Mouse (Mus musculus) forebrain, embryonic 13.5 days (tissue): ENCODE measurements at regions not wholly inside any gene's neighbourhood (a gene's known extent, or its start where the extent isn't known, plus 50 kb on each side); places are given as distances from the start of the nearest gene placed in this dataset.

ENCODE experiments used
- ATAC-seq: fragments of 200-750 bp; cut with Nextera tagmentation; 2 replicates; pipeline ENCODE4 v1.8.0; 2017
- H3K27ac ChIP-seq: fragments of 300-500 bp; sonication (generic); 2 replicates; pipeline ENCODE4 v1.5.1; 2015; ENCODE audit warnings: inconsistent platforms, mild to moderate bottlenecking, moderate library complexity
- H3K27me3 ChIP-seq: fragments of 300-500 bp; sonication (generic); 2 replicates; pipeline ENCODE4 v1.6.1; 2015; ENCODE audit warnings: mild to moderate bottlenecking, inconsistent platforms
- H3K36me3 ChIP-seq: fragments of 300-500 bp; sonication (generic); 2 replicates; pipeline ENCODE4 v1.6.1; 2015; ENCODE audit warnings: mild to moderate bottlenecking, inconsistent platforms; ENCODE audit not compliant: poor library complexity, severe bottlenecking
- H3K4me1 ChIP-seq: fragments of 300-500 bp; sonication (generic); 2 replicates; pipeline ENCODE4 v1.6.1; 2015; ENCODE audit warnings: inconsistent platforms
- H3K4me2 ChIP-seq: fragments of 300-500 bp; sonication (generic); 2 replicates; pipeline ENCODE4 v1.6.1; 2015; ENCODE audit warnings: inconsistent platforms, mild to moderate bottlenecking, moderate library complexity
- H3K4me3 ChIP-seq: fragments of 300-500 bp; sonication (generic); 2 replicates; pipeline ENCODE4 v1.5.1; 2015; ENCODE audit warnings: mild to moderate bottlenecking, inconsistent platforms
- H3K9ac ChIP-seq: fragments of 300-500 bp; sonication (generic); 2 replicates; pipeline ENCODE4 v1.6.1; 2015; ENCODE audit warnings: mild to moderate bottlenecking, inconsistent platforms
- H3K9me3 ChIP-seq: fragments of 300-500 bp; sonication (generic); replicated peaks from 2 replicates; pipeline ENCODE4 v1.6.1; 2016; ENCODE audit warnings: inconsistent platforms
- WGBS: fragments of 180-500 bp; shearing (Covaris S2); methylation state at CpG from one replicate; pipeline ENCODE4 v1.1.7; 2015; 5-methylcytosine and 5-hydroxymethylcytosine counted together

DNA sequence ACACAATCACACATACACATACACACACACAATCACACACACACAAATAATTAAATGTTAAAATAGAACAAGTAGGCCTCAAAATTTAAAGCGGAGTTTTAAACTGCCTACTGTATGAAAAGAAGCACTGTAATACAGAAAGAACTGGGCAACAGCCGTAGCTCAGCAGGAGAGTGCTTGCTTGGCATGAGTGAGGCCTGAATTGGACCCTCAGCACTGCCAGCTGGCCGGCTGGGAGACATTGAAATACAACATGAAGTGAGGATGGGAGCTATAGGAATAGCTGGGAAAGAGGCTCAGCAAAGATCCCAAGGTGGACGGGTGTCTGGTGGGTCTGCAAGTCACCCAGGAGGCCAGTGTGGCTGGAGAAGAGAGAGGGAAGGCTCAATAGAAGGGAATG lies 136.8 kb downstream of the Zfp281 start:
- ATAC-seq, result no peak
- WGBS, result 79% methylated on average over 4 of the region's 4 CpGs
- no peak overlapping the region for H3K27ac ChIP-seq
- no peak overlapping the region for H3K9ac ChIP-seq
- H3K36me3 ChIP-seq, result no peaks in the 10 kb centered on the region
- H3K27me3 ChIP-seq, result no peaks in the 10 kb centered on the region
- H3K4me1 ChIP-seq, result no peaks in the 10 kb centered on the region
- no peak overlapping the region for H3K4me3 ChIP-seq
- H3K9me3 ChIP-seq, result no peaks in the 10 kb centered on the region
- no peak overlapping the region for H3K4me2 ChIP-seq

- Histone ChIP-seq H3K9ac (no peak overlapping the region; the same call in 1 of the 2 replicates), H3K27me3 (no peaks in the 10 kb centered on the region), H3K9me3 (no peaks in the 10 kb centered on the region), H3K4me1 (peaks cover 11% of the 10 kb centered on the region), H3K4me2 (peak overlapping the region; percentile 18; the same call in 1 of the 2 replicates), H3K27ac (peak overlapping the region; percentile 59), H3K36me3 (no peaks in the 10 kb centered on the region), H3K4me3 (0 out of 2 replicates have a peak overlapping the region, but pooled peaks have one; percentile 7)
- 5% methylated on average over 10 of the region's 10 CpGs for WGBS
- peak; percentile 89 for ATAC-seq
These were observed 144.3 kb downstream of the Zfp281 start for GRCm38 (mm10) chr1:136768969-136769401.

DNA sequence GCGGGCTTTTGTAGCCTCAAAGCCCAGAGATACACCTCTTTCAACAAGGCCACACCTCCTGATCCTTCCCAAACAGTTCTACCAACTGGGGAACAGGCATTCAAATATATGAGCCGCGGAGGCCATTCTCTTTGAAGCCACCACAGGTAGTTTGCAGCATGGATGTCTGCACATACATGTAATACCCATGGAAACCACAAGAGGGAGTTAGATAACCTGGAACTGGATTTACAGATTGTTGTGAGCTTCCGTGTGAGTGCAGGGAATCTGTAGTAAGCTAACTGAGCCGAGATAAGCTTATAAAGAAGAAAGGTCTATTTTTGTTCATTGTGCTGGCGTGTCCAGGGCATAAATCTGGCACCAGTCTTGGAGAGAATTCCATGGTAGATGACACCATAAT lies 149.0 kb downstream of the Zfp281 start:
- Histone ChIP-seq H3K4me3 (no peak overlapping the region), H3K9me3 (no peaks in the 10 kb centered on the region), H3K4me1 (peaks cover 20% of the 10 kb centered on the region), H3K9ac (no peak overlapping the region), H3K27me3 (no peaks in the 10 kb centered on the region), H3K36me3 (no peaks in the 10 kb centered on the region), H3K27ac (no peak overlapping the region), H3K4me2 (no peak overlapping the region)
- ATAC-seq, result no peak
- WGBS, result 92% methylated on average over 6 of the region's 6 CpGs

DNA sequence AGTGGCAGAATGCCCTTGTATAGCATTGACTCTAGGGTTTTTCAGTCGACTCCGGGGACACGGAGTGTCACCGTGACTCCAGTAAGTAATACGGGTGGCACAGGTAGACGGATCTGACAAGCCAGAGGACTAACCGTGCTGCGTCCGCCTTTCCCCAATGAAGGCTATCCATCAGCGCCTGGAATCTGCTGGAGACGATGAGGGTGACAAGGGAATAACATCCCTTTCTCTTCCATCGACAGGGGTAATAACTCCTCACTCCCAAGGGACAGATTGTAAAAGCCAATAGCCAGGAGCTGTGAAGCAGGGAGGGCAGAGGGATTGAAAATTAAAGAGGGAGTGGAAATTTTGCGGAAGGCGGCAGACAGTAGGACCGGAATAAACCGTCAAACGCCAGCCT lies 151.5 kb downstream of the Zfp281 start:
- no peak for ATAC-seq
- H3K27ac ChIP-seq, result no peak overlapping the region
- no peak overlapping the region for H3K9ac ChIP-seq
- H3K36me3 ChIP-seq, result no peaks in the 10 kb centered on the region
- 75% methylated on average over 17 of the region's 17 CpGs for WGBS
- H3K27me3 ChIP-seq, result peaks cover 4% of the 10 kb centered on the region; the same call in 1 of the 2 replicates
- H3K4me2 ChIP-seq, result no peak overlapping the region
- H3K9me3 ChIP-seq, result no peaks in the 10 kb centered on the region
- no peak overlapping the region for H3K4me3 ChIP-seq
- peaks cover 15% of the 10 kb centered on the region for H3K4me1 ChIP-seq

- Histone ChIP-seq H3K27me3 (peaks cover 4% of the 10 kb centered on the region; the same call in 1 of the 2 replicates), H3K4me1 (peaks cover 26% of the 10 kb centered on the region), H3K9me3 (no peaks in the 10 kb centered on the region), H3K27ac (0 out of 2 replicates have a peak overlapping the region, but pooled peaks have one; percentile 1), H3K4me2 (peak overlapping the region; percentile 36), H3K9ac (no peak overlapping the region), H3K4me3 (no peak overlapping the region), H3K36me3 (no peaks in the 10 kb centered on the region)
- WGBS, result 35% methylated on average over 20 of the region's 20 CpGs
- no peak for ATAC-seq
These were observed 152.7 kb downstream of the Zfp281 start for GRCm38 (mm10) chr1:136777263-136777980.

- peaks cover 4% of the 10 kb centered on the region; the same call in 1 of the 2 replicates for H3K27me3 ChIP-seq
- no peak overlapping the region for H3K27ac ChIP-seq
- no peak overlapping the region for H3K4me3 ChIP-seq
- no peaks in the 10 kb centered on the region for H3K9me3 ChIP-seq
- WGBS, result 86% methylated on average over 8 of the region's 8 CpGs
- no peak overlapping the region for H3K9ac ChIP-seq
- no peaks in the 10 kb centered on the region for H3K36me3 ChIP-seq
- H3K4me1 ChIP-seq, result peaks cover 31% of the 10 kb centered on the region
- no peak for ATAC-seq
- H3K4me2 ChIP-seq, result no peak overlapping the region
These were observed 154.7 kb downstream of the Zfp281 start for GRCm38 (mm10) chr1:136779384-136779783.

GRCm38 (mm10) chr1:136781561-136782025 lies 156.9 kb downstream of the Zfp281 start:
- no peaks in the 10 kb centered on the region for H3K9me3 ChIP-seq
- H3K9ac ChIP-seq, result peak overlapping the region; percentile 21; the same call in 1 of the 2 replicates
- H3K36me3 ChIP-seq, result no peaks in the 10 kb centered on the region
- 16% methylated on average over 18 of the region's 18 CpGs for WGBS
- peak; percentile 86 for ATAC-seq
- H3K4me1 ChIP-seq, result peaks cover 31% of the 10 kb centered on the region
- H3K27ac ChIP-seq, result peak overlapping the region; percentile 4; the same call in 1 of the 2 replicates
- peak overlapping the region; percentile 61 for H3K4me2 ChIP-seq
- peak overlapping the region; percentile 31 for H3K4me3 ChIP-seq
- H3K27me3 ChIP-seq, result peaks cover 4% of the 10 kb centered on the region; the same call in 1 of the 2 replicates

- ATAC-seq, result peak; percentile 62; the same call in 1 of the 2 replicates
- Histone ChIP-seq H3K27me3 (peaks cover 4% of the 10 kb centered on the region; the same call in 1 of the 2 replicates), H3K36me3 (no peaks in the 10 kb centered on the region), H3K27ac (no peak overlapping the region), H3K9ac (0 out of 2 replicates have a peak overlapping the region, but pooled peaks have one; percentile 21), H3K4me1 (peaks cover 24% of the 10 kb centered on the region), H3K4me2 (peak overlapping the region; percentile 61), H3K9me3 (no peaks in the 10 kb centered on the region), H3K4me3 (peak overlapping the region; percentile 31; the same call in 1 of the 2 replicates)
- WGBS, result 16% methylated on average over 10 of the region's 10 CpGs
These were observed 157.6 kb downstream of the Zfp281 start for GRCm38 (mm10) chr1:136782261-136782660.

- H3K4me1 ChIP-seq, result peaks cover 17% of the 10 kb centered on the region
- H3K36me3 ChIP-seq, result no peaks in the 10 kb centered on the region
- peaks cover 4% of the 10 kb centered on the region; the same call in 1 of the 2 replicates for H3K27me3 ChIP-seq
- no peak overlapping the region for H3K4me3 ChIP-seq
- no peak for ATAC-seq
- WGBS, result 85% methylated on average over 9 of the region's 9 CpGs
- no peak overlapping the region for H3K27ac ChIP-seq
- H3K9me3 ChIP-seq, result no peaks in the 10 kb centered on the region
- H3K9ac ChIP-seq, result no peak overlapping the region
- no peak overlapping the region for H3K4me2 ChIP-seq
These were observed 159.5 kb downstream of the Zfp281 start for GRCm38 (mm10) chr1:136784178-136784577.

GRCm38 (mm10) chr1:136788979-136789513 lies 164.3 kb downstream of the Zfp281 start:
- no peak overlapping the region for H3K27ac ChIP-seq
- peak overlapping the region; percentile 37 for H3K4me2 ChIP-seq
- 70% methylated on average over 30 of the region's 30 CpGs for WGBS
- no peaks in the 10 kb centered on the region for H3K27me3 ChIP-seq
- H3K9ac ChIP-seq, result no peak overlapping the region
- no peaks in the 10 kb centered on the region for H3K4me1 ChIP-seq
- ATAC-seq, result no peak
- H3K36me3 ChIP-seq, result no peaks in the 10 kb centered on the region
- H3K4me3 ChIP-seq, result no peak overlapping the region
- no peaks in the 10 kb centered on the region for H3K9me3 ChIP-seq

DNA sequence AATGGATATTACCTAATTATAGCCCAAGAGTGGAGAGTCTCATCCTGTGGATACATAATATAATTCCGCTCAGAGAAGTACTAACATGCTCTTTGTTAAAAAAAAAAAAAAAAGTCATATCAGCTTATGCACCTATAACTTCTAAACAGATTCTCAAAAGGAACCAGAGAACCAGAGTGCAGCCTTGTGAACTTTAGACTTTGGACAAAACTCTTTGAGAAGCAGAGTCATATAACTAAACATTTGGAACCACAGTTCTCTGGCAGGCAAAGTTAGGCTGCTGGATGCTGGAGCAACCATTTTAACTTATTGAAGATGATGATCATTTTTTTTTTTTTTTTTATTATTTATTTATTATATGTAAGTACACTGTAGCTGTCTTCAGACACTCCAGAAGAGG lies 166.9 kb downstream of the Zfp281 start:
- no peak for ATAC-seq
- Histone ChIP-seq H3K9me3 (no peaks in the 10 kb centered on the region), H3K36me3 (no peaks in the 10 kb centered on the region), H3K4me1 (no peaks in the 10 kb centered on the region), H3K27ac (no peak overlapping the region), H3K4me3 (no peak overlapping the region), H3K27me3 (no peaks in the 10 kb centered on the region; the same call in 1 of the 2 replicates), H3K4me2 (no peak overlapping the region), H3K9ac (no peak overlapping the region)
- WGBS, result 92% methylated on average over 1 of the region's 1 CpGs
